Mouse (Mus musculus) megakaryocyte, embryonic 14.5 days (primary cell): ENCODE measurements around the gene Poc1a.

ENCODE experiments used
- FLI1 ChIP-seq: IDR thresholded peaks from 2 replicates; pipeline ENCODE4 v1.6.1; 2012; ENCODE audit warnings: low read length, inconsistent platforms, mixed read lengths
- GATA1 ChIP-seq: IDR thresholded peaks from 3 replicates; pipeline ENCODE4 v1.6.1; 2012; ENCODE audit warnings: mixed read lengths, low read length, inconsistent platforms, borderline replicate concordance

DNA sequence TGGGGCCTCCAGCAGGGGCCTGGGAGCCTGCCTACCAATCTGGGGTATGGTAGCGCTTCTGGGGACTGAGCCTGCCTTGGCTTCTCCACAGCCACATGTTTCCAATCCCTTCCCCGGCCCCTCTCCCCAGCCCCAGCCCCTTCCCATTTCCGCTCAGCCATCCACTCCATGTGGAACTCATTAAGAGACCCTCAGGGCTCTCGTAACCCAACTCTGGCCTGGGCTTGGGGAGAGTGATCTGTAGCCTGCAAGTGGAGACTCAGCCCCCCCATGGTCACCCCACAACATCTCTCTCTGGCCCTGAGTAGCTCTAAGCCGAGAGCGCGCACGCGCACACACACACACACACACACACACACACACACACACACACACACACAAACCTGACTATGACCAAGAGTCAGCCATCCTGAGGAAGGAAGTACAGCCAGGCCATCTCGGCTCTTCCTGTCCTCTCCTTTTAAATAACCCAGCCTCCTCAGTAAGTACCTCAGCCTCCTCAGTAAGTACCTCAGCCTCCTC is 75.5 kb downstream of the Poc1a start:
- no peak for TF ChIP-seq GATA1
- TF ChIP-seq FLI1, result no peak
